Mouse (Mus musculus) CD8-positive naive resting alpha-beta T cell, adult 57 days (primary cell): ENCODE results near the gene Nutm2. TPM values are rescaled to one million over a fixed set of nuclear protein-coding genes. Genes with fewer than 3 reads are reported as not detected.

Experiments used
- total RNA-seq: library from RNA; stranded (reverse); gene quantifications from one replicate; pipeline ENCODE4 v1.2.4, GENCODE M21; 2023

The Nutm2 gene
- total RNA-seq, result not detected

GRCm38 (mm10) chr13:50467007-50467406, at the start of gene Nutm2:
Nutm2 (plus strand) TSS chr13:50467307.

GRCm38 (mm10) chr13:50417389-50418183, 49.5 kb upstream of the Nutm2 start, which contains the start of gene Fbxw17:
Fbxw17 (plus strand) TSS chr13:50417864.

GRCm38 (mm10) chr13:50443812-50444211, 23.3 kb upstream of the Nutm2 start, which contains the start of gene Gm47429:
Gm47429 (minus strand) TSS chr13:50443912.

Other genes starting within 250 kb of the Nutm2 start
- gene Gm906, start 217.0 kb upstream of the Nutm2 start, total RNA-seq, result not detected
- 14.9 TPM for gene Fbxw17, start 49.4 kb upstream of the Nutm2 start, total RNA-seq
- not detected for gene Gm47429, start 23.4 kb upstream of the Nutm2 start, total RNA-seq
- gene Gm904, start 175.9 kb downstream of the Nutm2 start, total RNA-seq, result not detected
- gene Gm8765, start 231.0 kb downstream of the Nutm2 start, total RNA-seq, result not detected